Mouse (Mus musculus) megakaryocyte-erythroid progenitor cell, adult 5-6 weeks (primary cell): ENCODE results near the gene Anpep. TPM values are rescaled to one million over a fixed set of nuclear protein-coding genes. Genes with fewer than 3 reads are reported as not detected.

ENCODE experiments used
- ATAC-seq: replicated peaks from 2 replicates; pipeline ENCODE4 v1.8.0; 2016; ENCODE audit warnings: mild to moderate bottlenecking, inconsistent platforms; ENCODE audit not compliant: severe bottlenecking, poor library complexity, low FRiP score, low TSS enrichment
- total RNA-seq, 2 experiments: library from RNA; stranded (forward) in 1 of 2; stranded (reverse) in 1 of 2; fragments of 200-1000, 215-1000 nt in 1 of 2; fragments of >200 nt in 1 of 2; fragmentation: Nextera tagmentation in 1 of 2; gene quantifications; 2 replicates each; pipeline ENCODE4 v1.2.3; 2014 to 2017

The Anpep gene
- total RNA-seq, 2 experiments from 2014 or later = not detected

- ATAC-seq = no peak
Observed at GRCm38 (mm10) chr7:79869072-79869719, 8.3 kb upstream of the Anpep start.

GRCm38 (mm10) chr7:79868475-79868874 is 7.6 kb upstream of the Anpep start:
- ATAC-seq = no peak

- no peak for ATAC-seq
Observed at GRCm38 (mm10) chr7:79867861-79868260, 7.0 kb upstream of the Anpep start.

GRCm38 (mm10) chr7:79866294-79867000 is 5.6 kb upstream of the Anpep start:
- ATAC-seq = no peak

GRCm38 (mm10) chr7:79861794-79862193 is 935 bp upstream of the Anpep start:
- 0 out of 2 replicates have a peak, but pooled peaks have one; percentile 41 for ATAC-seq

GRCm38 (mm10) chr7:79858956-79859630 is 1.8 kb downstream of the Anpep start:
- ATAC-seq = 0 out of 2 replicates have a peak, but pooled peaks have one; percentile 22

- ATAC-seq = peak; percentile 28; the same call in 1 of the 2 replicates
Observed at GRCm38 (mm10) chr7:79858202-79858934, 2.5 kb downstream of the Anpep start.

- no peak for ATAC-seq
Observed at GRCm38 (mm10) chr7:79856305-79856704, 4.6 kb downstream of the Anpep start.

- ATAC-seq = no peak
Observed at GRCm38 (mm10) chr7:79847456-79848451, 13.1 kb downstream of the Anpep start.

GRCm38 (mm10) chr7:79846342-79846741 is 14.5 kb downstream of the Anpep start:
- ATAC-seq = no peak

GRCm38 (mm10) chr7:79844090-79844802 is 16.6 kb downstream of the Anpep start:
- ATAC-seq = no peak

- ATAC-seq = no peak
Observed at GRCm38 (mm10) chr7:79842163-79842562, 18.7 kb downstream of the Anpep start.

- ATAC-seq = no peak
Observed at GRCm38 (mm10) chr7:79837247-79837646, 23.6 kb downstream of the Anpep start.

GRCm38 (mm10) chr7:79835196-79835595 is 25.7 kb downstream of the Anpep start:
- ATAC-seq = no peak

- no peak for ATAC-seq
Observed at GRCm38 (mm10) chr7:79832980-79833379, 27.9 kb downstream of the Anpep start.

GRCm38 (mm10) chr7:79831585-79831984 is 29.3 kb downstream of the Anpep start:
- ATAC-seq = no peak

- ATAC-seq = no peak
Observed at GRCm38 (mm10) chr7:79831145-79831544, 29.7 kb downstream of the Anpep start.

- no peak for ATAC-seq
Observed at GRCm38 (mm10) chr7:79828341-79828740, 32.5 kb downstream of the Anpep start.
